Mouse (Mus musculus) G1E (cell line): Measurements from ENCODE around the gene Nsun2.

Experiments used
- CTCF ChIP-seq: IDR thresholded peaks from 2 replicates; pipeline ENCODE4 v1.5.1; 2012; ENCODE audit warnings: low read depth, low read length, inconsistent platforms, mixed read lengths
- TAL1 ChIP-seq: conservative IDR thresholded peaks from 2 replicates; pipeline ENCODE4 v1.6.1; 2012; ENCODE audit warnings: low read depth, low read length, inconsistent platforms, mixed read lengths

GRCm38 (mm10) chr13:69487611-69488275, 45.8 kb upstream of the Nsun2 start:
- TF ChIP-seq CTCF (no peak), TAL1 (no peak)
